Mouse (Mus musculus): ENCODE data around the gene Pdzrn3. TPM values are rescaled to one million over a fixed set of nuclear protein-coding genes. Genes with fewer than 3 reads are reported as not detected.

Gene Pdzrn3
- total RNA-seq, 1 experiment from 2014 or later, result 22.2 TPM

GRCm38 (mm10) chr6:101327741-101328140 lies 50.0 kb downstream of the Pdzrn3 start:
- DNase-seq, result no peak

GRCm38 (mm10) chr6:101327196-101327595 lies 50.5 kb downstream of the Pdzrn3 start:
- DNase-seq, result no peak

- DNase-seq, result no peak
These were observed 51.7 kb downstream of the Pdzrn3 start for GRCm38 (mm10) chr6:101325842-101326639.

GRCm38 (mm10) chr6:101322580-101322979 lies 55.1 kb downstream of the Pdzrn3 start:
- no peak for DNase-seq

- no peak for DNase-seq
These were observed 57.3 kb downstream of the Pdzrn3 start for GRCm38 (mm10) chr6:101320386-101320785.

DNA sequence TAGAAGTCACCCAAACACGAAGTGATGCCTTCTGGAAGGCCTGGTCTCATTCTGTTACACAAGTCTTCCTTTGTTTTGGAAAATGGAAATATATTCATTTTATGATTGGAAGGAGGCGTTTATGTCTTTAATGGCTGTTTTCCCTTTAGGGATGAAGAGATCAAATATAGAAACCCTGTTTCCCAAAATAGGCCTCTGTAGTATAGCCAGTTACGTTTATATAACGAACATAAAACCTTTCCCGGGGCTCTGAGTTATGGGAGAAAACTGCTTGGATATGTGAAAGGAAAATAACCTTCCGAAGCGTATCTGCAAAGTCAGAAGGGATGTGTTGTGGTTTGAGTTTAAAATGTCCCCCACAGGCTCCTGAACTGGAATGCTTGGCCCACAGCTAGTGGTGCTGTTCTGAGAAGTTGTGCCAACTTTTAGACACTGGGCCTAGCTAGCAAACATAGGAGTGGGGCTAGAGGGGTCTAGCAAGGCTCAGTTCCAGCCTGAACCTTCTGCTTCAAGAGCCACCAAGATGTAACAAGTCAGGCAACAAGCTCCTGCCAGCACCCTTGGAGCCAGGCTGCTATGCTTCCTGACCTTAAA lies 58.2 kb downstream of the Pdzrn3 start:
- DNase-seq, result no peak

DNA sequence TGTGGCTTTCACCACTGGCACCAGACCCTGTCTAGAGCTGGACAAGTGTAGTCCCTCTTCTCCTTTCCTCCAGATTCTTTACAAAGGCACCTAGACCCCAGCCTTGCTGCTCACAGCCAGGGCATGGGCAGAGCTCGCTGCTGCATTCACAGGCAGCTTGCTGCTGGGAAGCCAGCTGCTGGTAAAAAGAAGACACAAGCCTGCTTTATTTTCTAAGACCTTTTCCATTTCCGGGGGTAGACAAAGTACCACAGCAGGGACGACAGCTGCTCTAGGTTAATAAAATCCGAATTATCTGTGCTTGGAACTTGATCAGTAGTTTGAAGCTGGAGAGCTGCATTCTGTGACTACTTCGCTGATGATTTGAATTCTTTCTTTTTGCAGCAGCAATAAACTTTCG lies 59.2 kb downstream of the Pdzrn3 start:
- no peak for DNase-seq

- no peak for DNase-seq
These were observed 66.3 kb downstream of the Pdzrn3 start for GRCm38 (mm10) chr6:101311446-101311845.

DNA sequence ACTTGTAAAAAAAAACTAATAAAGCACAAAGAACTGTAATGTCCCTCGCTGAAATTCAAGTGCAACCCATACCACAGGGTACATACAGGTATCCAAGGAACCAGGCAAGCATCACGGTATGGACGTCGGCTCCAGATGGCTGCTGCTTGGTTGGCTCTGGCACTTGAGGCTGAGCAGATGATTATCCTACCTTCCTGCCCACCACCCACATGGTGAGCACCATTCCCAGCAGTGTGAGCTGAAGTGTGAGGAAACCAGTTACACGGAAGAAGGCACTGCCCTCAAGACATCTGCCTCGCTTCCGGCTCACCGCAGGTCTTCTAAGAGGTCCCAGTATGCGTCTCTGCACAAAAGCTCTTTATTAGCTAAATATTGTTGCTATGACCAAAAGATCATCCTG lies 67.2 kb downstream of the Pdzrn3 start:
- no peak for DNase-seq

- DNase-seq, result no peak
These were observed 69.6 kb downstream of the Pdzrn3 start for GRCm38 (mm10) chr6:101307964-101308531.

- DNase-seq, result no peak
These were observed 70.9 kb downstream of the Pdzrn3 start for GRCm38 (mm10) chr6:101306834-101307233.

DNA sequence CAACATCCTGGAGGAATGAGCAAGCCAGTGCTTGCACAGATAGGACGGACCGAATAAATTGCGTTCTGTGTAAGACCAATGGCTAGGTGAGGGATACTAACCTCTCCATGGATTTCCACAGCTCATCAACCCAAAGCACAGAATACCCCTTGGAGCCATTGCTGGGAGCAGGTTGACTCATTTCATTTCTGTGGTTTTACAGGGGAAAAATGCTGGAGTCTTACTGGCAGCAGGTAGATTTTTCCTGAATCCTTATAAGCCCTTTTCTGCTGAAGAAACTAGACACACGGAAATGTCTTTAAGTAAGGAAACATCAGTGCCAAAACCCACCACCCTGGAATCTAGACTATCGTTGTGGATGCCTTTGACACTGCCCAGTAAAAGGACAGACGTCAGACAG lies 72.2 kb downstream of the Pdzrn3 start:
- DNase-seq, result no peak

GRCm38 (mm10) chr6:101303959-101304738 lies 73.5 kb downstream of the Pdzrn3 start:
- DNase-seq, result no peak

GRCm38 (mm10) chr6:101303501-101303900 lies 74.2 kb downstream of the Pdzrn3 start:
- DNase-seq, result no peak

- DNase-seq, result no peak
These were observed 76.5 kb downstream of the Pdzrn3 start for GRCm38 (mm10) chr6:101301154-101301553.

- DNase-seq, result no peak
These were observed 78.3 kb downstream of the Pdzrn3 start for GRCm38 (mm10) chr6:101299434-101299833.

- DNase-seq, result no peak
These were observed 79.9 kb downstream of the Pdzrn3 start for GRCm38 (mm10) chr6:101297563-101298520.

DNA sequence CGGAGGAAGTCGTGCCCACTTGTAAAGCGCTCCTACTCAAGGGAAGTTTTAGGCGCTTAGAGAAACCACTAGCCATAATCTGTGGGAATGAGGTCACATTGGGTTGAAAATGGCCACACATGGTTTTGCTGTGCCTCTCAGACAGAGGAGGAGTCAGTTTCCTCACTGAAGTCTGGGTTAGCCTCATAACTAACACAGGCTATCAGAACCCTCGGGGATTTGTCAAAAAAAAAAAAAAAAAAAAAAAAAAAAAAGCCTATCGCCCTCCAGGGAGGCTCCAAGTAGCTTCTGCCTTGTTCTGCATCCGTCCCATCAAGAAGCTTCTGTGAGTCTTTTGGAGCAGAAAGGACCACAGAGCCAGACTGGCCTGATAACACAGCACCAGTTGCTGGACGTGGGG lies 80.7 kb downstream of the Pdzrn3 start:
- no peak for DNase-seq

DNA sequence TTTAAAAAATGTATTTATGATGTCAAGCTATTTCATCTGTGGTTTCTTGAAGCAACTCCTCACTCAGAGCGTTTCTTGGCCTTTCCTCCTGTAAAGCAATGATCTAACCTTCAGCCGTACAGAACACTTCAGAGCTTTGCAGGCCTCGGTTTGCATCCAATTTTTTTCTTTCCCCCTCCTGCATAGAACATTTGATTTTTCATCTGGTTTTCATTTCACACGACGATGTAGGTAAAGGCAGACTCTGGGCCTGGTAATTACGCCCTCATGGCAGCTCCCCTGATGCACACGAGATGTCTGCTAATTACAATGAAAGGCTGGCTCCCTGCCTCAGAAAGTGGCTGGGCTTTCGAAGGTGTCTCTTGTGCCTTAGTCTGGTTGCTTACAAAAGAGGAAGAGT lies 81.4 kb downstream of the Pdzrn3 start:
- no peak for DNase-seq

DNA sequence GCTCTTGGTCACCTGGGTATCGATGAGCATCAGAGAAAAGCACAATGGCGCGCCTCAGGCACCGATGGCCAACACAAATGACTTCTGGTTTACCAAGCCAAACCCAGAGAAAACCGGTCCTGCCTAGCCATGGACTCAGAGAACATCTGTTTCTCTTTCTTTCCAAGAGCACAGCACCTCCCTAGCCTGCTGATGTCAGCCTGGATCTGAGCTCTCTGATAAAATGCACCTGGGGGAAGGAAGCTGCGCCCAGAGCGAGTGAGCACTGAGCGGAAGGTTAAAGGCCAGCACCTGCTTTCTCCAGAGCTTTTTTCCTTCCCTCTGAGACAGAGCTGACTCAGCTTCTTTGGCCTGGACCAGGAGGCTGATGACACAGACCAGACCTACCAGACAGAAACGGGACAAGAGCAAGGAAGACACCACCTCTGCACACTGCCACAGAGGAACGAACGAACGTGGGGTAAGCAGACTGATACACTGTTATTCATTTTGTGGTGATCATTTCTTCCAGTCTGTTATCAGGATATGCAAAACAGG lies 84.6 kb downstream of the Pdzrn3 start:
- DNase-seq, result no peak

GRCm38 (mm10) chr6:101291944-101292343 lies 85.8 kb downstream of the Pdzrn3 start:
- no peak for DNase-seq

All from adrenal gland, postnatal 25 days (tissue).